Mouse (Mus musculus) ES-E14 (cell line): ENCODE measurements at regions not wholly inside any gene's neighbourhood (a gene's known extent, or its start where the extent isn't known, plus 50 kb on each side); places are given as distances from the start of the nearest gene placed in this dataset.

Experiments used
- CHD2 ChIP-seq: IDR thresholded peaks from 2 replicates; pipeline ENCODE4 v1.6.1; 2014; ENCODE audit warnings: mild to moderate bottlenecking, low read depth, low read length, inconsistent platforms
- HCFC1 ChIP-seq: IDR thresholded peaks from 2 replicates; pipeline ENCODE4 v1.6.1; 2012; ENCODE audit warnings: low read length, inconsistent platforms, borderline replicate concordance; ENCODE audit not compliant: insufficient read depth
- MAFK ChIP-seq: IDR thresholded peaks from 2 replicates; pipeline ENCODE4 v1.6.1; 2014; ENCODE audit warnings: mild to moderate bottlenecking, low read depth, low read length, inconsistent platforms; ENCODE audit not compliant: insufficient read depth
- ZC3H11A ChIP-seq: IDR thresholded peaks from 2 replicates; pipeline ENCODE4 v1.6.1; 2012; ENCODE audit warnings: low read depth, mild to moderate bottlenecking, inconsistent platforms, low read length, borderline replicate concordance
- ZNF384 ChIP-seq: IDR thresholded peaks from 2 replicates; pipeline ENCODE4 v1.6.1; 2012; ENCODE audit warnings: low read depth, low read length, inconsistent platforms

DNA sequence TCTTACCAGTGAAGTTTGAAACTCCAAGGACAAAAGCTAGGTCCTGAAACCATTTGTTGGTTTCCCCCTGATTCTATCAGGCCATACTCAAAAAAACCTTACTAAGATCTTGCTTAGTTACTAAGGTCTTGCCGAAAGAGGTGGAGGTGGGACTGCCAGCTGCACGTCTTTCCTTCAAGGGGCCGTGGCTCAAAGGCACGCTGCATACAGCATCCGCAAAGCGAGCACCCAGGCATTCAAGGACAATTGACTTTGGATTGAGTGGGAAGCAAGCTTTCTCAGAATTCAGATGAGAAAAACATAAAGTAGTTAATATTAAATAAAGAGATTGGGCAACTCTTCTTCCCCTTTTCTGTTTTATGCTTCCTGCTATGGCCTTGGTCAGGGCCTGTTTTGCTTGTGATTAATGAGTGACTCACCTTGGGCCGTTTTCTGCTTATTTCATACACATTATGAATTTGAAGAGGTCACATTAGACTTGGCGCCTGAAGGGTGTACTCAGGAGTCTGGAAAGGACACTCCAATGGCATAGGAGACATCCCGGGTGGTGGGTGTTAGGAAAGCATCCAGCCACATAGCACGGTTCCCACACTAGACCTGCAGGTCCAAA is 166.1 kb downstream of the Cyld start:
- TF ChIP-seq ZC3H11A, result no peak
- no peak for TF ChIP-seq MAFK
- TF ChIP-seq ZNF384, result no peak
- TF ChIP-seq HCFC1, result no peak
- no peak for TF ChIP-seq CHD2
